Mouse (Mus musculus): ENCODE results near the gene Dram2.

DNA sequence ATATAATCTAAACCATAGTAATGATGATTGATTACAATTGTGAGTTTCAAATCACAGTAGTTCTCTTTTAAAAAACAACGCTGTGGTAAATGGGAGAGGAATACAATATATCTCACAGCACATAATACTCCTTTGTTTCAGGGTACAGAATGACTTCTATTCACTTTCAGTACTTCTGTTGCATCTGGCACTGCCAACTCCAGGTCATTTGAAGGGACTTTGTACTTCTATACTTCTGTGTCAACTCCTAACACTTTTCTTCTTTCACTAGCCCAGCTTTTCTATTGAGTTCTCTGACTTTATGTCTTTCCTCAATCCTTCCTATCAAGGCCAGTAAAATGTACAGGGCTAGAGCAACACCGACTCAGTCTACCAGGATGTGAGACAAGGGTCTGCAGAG, 21.2 kb upstream of the Dram2 start:
- TF ChIP-seq CTCF (conservative IDR thresholded peaks at IDR 0.05; ENCODE audit: insufficient read depth, insufficient read length, low read depth, low read length) (no peak), POLR2A (IDR thresholded peaks at IDR 0.05; ENCODE audit: low read depth, low read length) (no peak)
